Mouse (Mus musculus) brain, embryonic 14.5 days (tissue): ENCODE results near the gene Dnmbp.

Experiments used
- CTCF ChIP-seq: fragments of 200-500 bp; IDR thresholded peaks from 2 replicates; pipeline ENCODE4 v1.5.1; 2012; ENCODE audit warnings: inconsistent platforms, mild to moderate bottlenecking, moderate library complexity, borderline replicate concordance; ENCODE audit not compliant: insufficient read depth, insufficient read length; ENCODE audit errors: extremely low read depth
- POLR2A ChIP-seq: fragments of 200-500 bp; IDR thresholded peaks from 2 replicates; pipeline ENCODE4 v1.6.1; 2012; ENCODE audit warnings: mild to moderate bottlenecking, inconsistent platforms, borderline replicate concordance; ENCODE audit not compliant: poor library complexity, insufficient read depth, insufficient read length, severe bottlenecking; ENCODE audit errors: extremely low read depth

- no peak for TF ChIP-seq POLR2A
- no peak for TF ChIP-seq CTCF
Observed at GRCm38 (mm10) chr19:43980711-43981110, 40.7 kb upstream of the Dnmbp start.
